Mouse (Mus musculus): ENCODE results near the gene Rab8a. TPM values are rescaled to one million over a fixed set of nuclear protein-coding genes. Genes with fewer than 3 reads are reported as not detected.
A peak's percentile ranks its signal among the peaks of the same experiment; 100 is the strongest.

The Rab8a gene
- polyA plus RNA-seq, 1 experiment from 2014 or later = 84.3 TPM

GRCm38 (mm10) chr8:72213536-72213935, 52.5 kb downstream of the Rab8a start, which contains the start of gene Gm11034:
Gene Gm11034 (minus strand): TSS chr8:72213636.
- Histone ChIP-seq H3K27ac (ENCODE audit: low read depth, low read length) (no peak within 1 kb of the TSS), H3K9ac (ENCODE audit: low read depth, low read length) (no peak within 1 kb of the TSS), H3K27me3 (replicated peaks; ENCODE audit: control insufficient read depth, insufficient read depth, low read length) (peaks cover 2% of the 10 kb centered on the region; the same call in 1 of the 2 replicates), H3K36me3 (ENCODE audit: control insufficient read depth, insufficient read depth, low read length) (no peaks in the 10 kb centered on the region), H3K4me3 (ENCODE audit: low read length) (no peak within 1 kb of the TSS), H3K4me2 (ENCODE audit: low read length) (no peak within 1 kb of the TSS), H3K9me3 (ENCODE audit: control insufficient read depth, low read length) (no peaks in the 10 kb centered on the region), H3K4me1 (ENCODE audit: control insufficient read depth, insufficient read depth, low read depth, low read length) (no peaks in the 10 kb centered on the region)
- WGBS = 67% methylated on average over 4 of the region's 4 CpGs
- no peak for ATAC-seq

GRCm38 (mm10) chr8:72215060-72215459, 54.1 kb downstream of the Rab8a start:
- Histone ChIP-seq H3K27ac (ENCODE audit: low read depth, low read length) (no peak overlapping the region), H3K4me2 (ENCODE audit: low read length) (no peak overlapping the region), H3K9ac (ENCODE audit: low read depth, low read length) (no peak overlapping the region), H3K4me1 (ENCODE audit: control insufficient read depth, insufficient read depth, low read depth, low read length) (no peaks in the 10 kb centered on the region), H3K27me3 (replicated peaks; ENCODE audit: control insufficient read depth, insufficient read depth, low read length) (peaks cover 2% of the 10 kb centered on the region; the same call in 1 of the 2 replicates), H3K36me3 (ENCODE audit: control insufficient read depth, insufficient read depth, low read length) (no peaks in the 10 kb centered on the region), H3K9me3 (ENCODE audit: control insufficient read depth, low read length) (no peaks in the 10 kb centered on the region), H3K4me3 (ENCODE audit: low read length) (no peak overlapping the region)
- WGBS = 47% methylated on average over 2 of the region's 2 CpGs
- ATAC-seq = no peak

GRCm38 (mm10) chr8:72215871-72216270, 54.9 kb downstream of the Rab8a start:
- H3K9me3 ChIP-seq (ENCODE audit: control insufficient read depth, low read length) = no peaks in the 10 kb centered on the region
- H3K36me3 ChIP-seq (ENCODE audit: control insufficient read depth, insufficient read depth, low read length) = no peaks in the 10 kb centered on the region
- H3K27ac ChIP-seq (ENCODE audit: low read depth, low read length) = no peak overlapping the region
- H3K4me3 ChIP-seq (ENCODE audit: low read length) = no peak overlapping the region
- H3K9ac ChIP-seq (ENCODE audit: low read depth, low read length) = no peak overlapping the region
- WGBS = 52% methylated on average over 1 of the region's 1 CpGs
- H3K4me1 ChIP-seq (ENCODE audit: control insufficient read depth, insufficient read depth, low read depth, low read length) = peaks cover 8% of the 10 kb centered on the region
- no peak overlapping the region for H3K4me2 ChIP-seq (ENCODE audit: low read length)
- ATAC-seq = no peak
- H3K27me3 ChIP-seq (replicated peaks; ENCODE audit: control insufficient read depth, insufficient read depth, low read length) = peaks cover 2% of the 10 kb centered on the region; the same call in 1 of the 2 replicates

- peaks cover 2% of the 10 kb centered on the region; the same call in 1 of the 2 replicates for H3K27me3 ChIP-seq (replicated peaks; ENCODE audit: control insufficient read depth, insufficient read depth, low read length)
- peak overlapping the region; percentile 77 for H3K4me3 ChIP-seq (ENCODE audit: low read length)
- peak overlapping the region; percentile 88 for H3K4me2 ChIP-seq (ENCODE audit: low read length)
- H3K4me1 ChIP-seq (ENCODE audit: control insufficient read depth, insufficient read depth, low read depth, low read length) = peaks cover 14% of the 10 kb centered on the region
- H3K36me3 ChIP-seq (ENCODE audit: control insufficient read depth, insufficient read depth, low read length) = peaks cover 13% of the 10 kb centered on the region
- no peak overlapping the region for H3K9ac ChIP-seq (ENCODE audit: low read depth, low read length)
- no peak overlapping the region for H3K27ac ChIP-seq (ENCODE audit: low read depth, low read length)
- ATAC-seq = peak; percentile 26; the same call in 1 of the 2 replicates
- no peaks in the 10 kb centered on the region for H3K9me3 ChIP-seq (ENCODE audit: control insufficient read depth, low read length)
- WGBS = 76% methylated on average over 9 of the region's 10 CpGs
These were observed 58.0 kb downstream of the Rab8a start for GRCm38 (mm10) chr8:72218781-72219540.

GRCm38 (mm10) chr8:72219541-72220363, 58.8 kb downstream of the Rab8a start, which contains the start of gene Fam32a:
Gene Fam32a (plus strand): TSS chr8:72219730.
- peak; percentile 98 for ATAC-seq
- H3K36me3 ChIP-seq (ENCODE audit: control insufficient read depth, insufficient read depth, low read length) = peaks cover 13% of the 10 kb centered on the region
- peaks cover 2% of the 10 kb centered on the region; the same call in 1 of the 2 replicates for H3K27me3 ChIP-seq (replicated peaks; ENCODE audit: control insufficient read depth, insufficient read depth, low read length)
- peaks cover 14% of the 10 kb centered on the region for H3K4me1 ChIP-seq (ENCODE audit: control insufficient read depth, insufficient read depth, low read depth, low read length)
- H3K27ac ChIP-seq (ENCODE audit: low read depth, low read length) = peak within 1 kb of the TSS; percentile 26
- WGBS = 10% methylated on average over 39 of the region's 39 CpGs
- H3K9ac ChIP-seq (ENCODE audit: low read depth, low read length) = peak within 1 kb of the TSS; percentile 70
- no peaks in the 10 kb centered on the region for H3K9me3 ChIP-seq (ENCODE audit: control insufficient read depth, low read length)
- H3K4me2 ChIP-seq (ENCODE audit: low read length) = peak within 1 kb of the TSS; percentile 88
- H3K4me3 ChIP-seq (ENCODE audit: low read length) = peak within 1 kb of the TSS; percentile 77

- no peak overlapping the region for H3K9ac ChIP-seq (ENCODE audit: low read depth, low read length)
- no peak for ATAC-seq
- H3K36me3 ChIP-seq (ENCODE audit: control insufficient read depth, insufficient read depth, low read length) = peaks cover 13% of the 10 kb centered on the region
- peak overlapping the region; percentile 88 for H3K4me2 ChIP-seq (ENCODE audit: low read length)
- H3K4me1 ChIP-seq (ENCODE audit: control insufficient read depth, insufficient read depth, low read depth, low read length) = peaks cover 14% of the 10 kb centered on the region
- 80% methylated on average over 4 of the region's 4 CpGs for WGBS
- no peak overlapping the region for H3K27ac ChIP-seq (ENCODE audit: low read depth, low read length)
- no peaks in the 10 kb centered on the region for H3K9me3 ChIP-seq (ENCODE audit: control insufficient read depth, low read length)
- H3K27me3 ChIP-seq (replicated peaks; ENCODE audit: control insufficient read depth, insufficient read depth, low read length) = peaks cover 2% of the 10 kb centered on the region; the same call in 1 of the 2 replicates
- H3K4me3 ChIP-seq (ENCODE audit: low read length) = peak overlapping the region; percentile 77
These were observed 59.8 kb downstream of the Rab8a start for GRCm38 (mm10) chr8:72220758-72221157.

GRCm38 (mm10) chr8:72222656-72223055, 61.7 kb downstream of the Rab8a start:
- Histone ChIP-seq H3K4me3 (ENCODE audit: low read length) (no peak overlapping the region), H3K27me3 (replicated peaks; ENCODE audit: control insufficient read depth, insufficient read depth, low read length) (no peaks in the 10 kb centered on the region), H3K9ac (ENCODE audit: low read depth, low read length) (no peak overlapping the region), H3K9me3 (ENCODE audit: control insufficient read depth, low read length) (no peaks in the 10 kb centered on the region), H3K27ac (ENCODE audit: low read depth, low read length) (no peak overlapping the region), H3K36me3 (ENCODE audit: control insufficient read depth, insufficient read depth, low read length) (peaks cover 13% of the 10 kb centered on the region), H3K4me2 (ENCODE audit: low read length) (no peak overlapping the region), H3K4me1 (ENCODE audit: control insufficient read depth, insufficient read depth, low read depth, low read length) (peaks cover 14% of the 10 kb centered on the region)
- WGBS = 93% methylated on average over 5 of the region's 5 CpGs
- ATAC-seq = no peak
